Mouse (Mus musculus) gastrocnemius, postnatal 4 days (tissue): ENCODE results near the gene Olfr1387. TPM values are rescaled to one million over a fixed set of nuclear protein-coding genes. Genes with fewer than 3 reads are reported as not detected.
"Not testable (repeated sequence)": the region's sequence is repeated elsewhere in the genome, so short reads cannot be mapped to it uniquely, and the experiment has no call there.

Experiments used
- DNase-seq, 2 experiments: peaks; one replicate each; pipeline ENCODE4 v3.0.0; 2021 to 2022; ENCODE audit warnings: low spot score in 2 of 2, mixed read lengths in 2 of 2
- long read RNA-seq, 2 experiments: library from polyadenylated mRNA; stranded (forward); transcript quantifications; one replicate each; pipeline ENCODE4 v2.0.0; 2021
- total RNA-seq, 2 experiments: library from RNA; stranded (reverse); gene quantifications; 2 replicates each; pipeline ENCODE4 v1.2.3; 2021

Olfr1387 gene
- not detected for total RNA-seq
- long read RNA-seq, experiment 1: 0 reads
- long read RNA-seq, experiment 2: 0 reads

DNA sequence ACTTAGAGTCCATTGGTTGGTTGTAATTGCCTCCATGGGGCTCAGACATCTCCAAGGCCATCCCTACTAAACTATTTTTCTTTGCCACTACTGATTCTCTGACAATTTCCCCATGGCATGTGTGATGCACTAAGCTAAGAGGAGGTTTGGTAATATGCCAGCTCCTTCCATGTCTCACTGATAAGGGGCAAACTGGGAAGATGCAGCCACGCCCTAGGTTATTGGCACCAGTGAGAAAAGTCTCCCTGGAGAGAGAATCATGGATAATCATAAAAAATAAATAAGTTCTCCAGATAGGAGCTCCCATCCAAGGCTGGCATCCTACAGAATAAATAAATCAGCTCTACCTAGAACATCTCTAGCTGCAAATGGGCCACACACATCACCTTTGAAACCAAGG, at the start of gene Olfr1387:
Olfr1387 (plus strand) TSS at position 301 of the 400 bp plus-strand sequence.
- no peak for DNase-seq

- no peak for DNase-seq
Measured at GRCm38 (mm10) chr11:49406784-49407183, 48.4 kb upstream of the Olfr1387 start.

GRCm38 (mm10) chr11:49410540-49410939, 44.6 kb upstream of the Olfr1387 start:
- DNase-seq: no peak

DNA sequence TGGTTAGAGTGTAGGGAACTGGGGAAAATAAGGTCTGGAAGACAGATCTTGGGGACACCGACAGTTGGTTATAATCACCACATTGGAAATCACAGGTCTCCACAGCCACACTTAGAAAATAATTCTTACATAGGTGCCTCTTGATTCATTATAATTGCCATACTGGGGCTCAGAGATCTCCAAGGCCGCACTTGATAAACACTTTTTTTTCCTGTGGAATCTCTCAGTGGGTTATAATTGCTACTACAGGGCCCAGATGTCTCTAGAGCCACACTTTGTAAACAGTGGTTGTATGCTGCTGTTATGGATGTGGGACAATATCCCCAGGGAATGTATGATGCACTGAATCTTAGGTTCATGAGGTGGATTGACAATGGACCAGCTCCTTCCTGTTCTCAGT, 32.4 kb upstream of the Olfr1387 start, which contains the start of gene Olfr1389:
Olfr1389 (plus strand) TSS at position 301 of the 400 bp plus-strand sequence.
- no peak for DNase-seq

- no peak for DNase-seq
Measured at GRCm38 (mm10) chr11:49425257-49425927, 29.8 kb upstream of the Olfr1387 start.

DNA sequence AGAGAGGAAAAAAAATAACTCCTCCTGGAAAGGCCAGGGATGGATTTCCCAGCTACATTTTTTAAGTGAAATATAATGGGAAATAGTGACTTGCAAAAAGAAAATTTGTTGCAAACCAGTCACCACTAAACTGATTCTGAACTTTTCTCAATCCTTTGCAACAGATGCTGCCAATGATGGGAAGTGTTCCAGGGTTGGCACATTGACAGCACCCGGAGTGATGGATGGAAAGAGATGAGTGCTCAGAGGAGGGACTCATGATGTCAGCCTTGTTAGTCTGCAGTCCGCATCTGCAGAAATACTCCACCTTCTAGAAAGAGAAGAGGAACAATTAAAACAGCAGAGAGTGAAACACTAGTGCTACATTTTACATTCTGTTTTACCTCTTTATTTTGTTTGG, 25.5 kb upstream of the Olfr1387 start:
- DNase-seq: no peak

- DNase-seq: no peak
Measured at GRCm38 (mm10) chr11:49436411-49436810, 18.7 kb upstream of the Olfr1387 start, which contains the start of gene Olfr1388. Olfr1388 (plus strand) TSS chr11:49436624.

DNA sequence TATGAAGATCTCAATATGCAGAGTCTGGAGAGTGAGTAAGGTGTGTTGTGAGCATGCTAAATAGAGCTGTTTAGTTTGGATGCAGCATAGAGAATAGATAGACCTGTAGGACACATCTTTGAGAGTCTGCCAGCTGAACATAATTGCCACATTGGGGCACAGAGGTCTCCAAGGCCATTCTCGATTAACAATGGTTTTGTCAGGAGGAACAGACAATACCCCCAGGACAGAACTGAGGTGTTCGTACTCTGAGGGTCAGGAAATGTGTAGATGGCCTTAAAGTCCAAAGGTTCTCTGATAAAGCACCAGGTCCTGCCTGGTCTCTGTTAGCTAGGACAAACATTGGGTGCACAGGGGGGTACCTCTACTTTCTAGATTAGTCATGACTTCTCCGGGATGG, 9.6 kb downstream of the Olfr1387 start, which contains the start of gene Olfr1386:
Olfr1386 (plus strand) TSS at position 301 of the 400 bp plus-strand sequence.
- not testable (repeated sequence) for DNase-seq

DNA sequence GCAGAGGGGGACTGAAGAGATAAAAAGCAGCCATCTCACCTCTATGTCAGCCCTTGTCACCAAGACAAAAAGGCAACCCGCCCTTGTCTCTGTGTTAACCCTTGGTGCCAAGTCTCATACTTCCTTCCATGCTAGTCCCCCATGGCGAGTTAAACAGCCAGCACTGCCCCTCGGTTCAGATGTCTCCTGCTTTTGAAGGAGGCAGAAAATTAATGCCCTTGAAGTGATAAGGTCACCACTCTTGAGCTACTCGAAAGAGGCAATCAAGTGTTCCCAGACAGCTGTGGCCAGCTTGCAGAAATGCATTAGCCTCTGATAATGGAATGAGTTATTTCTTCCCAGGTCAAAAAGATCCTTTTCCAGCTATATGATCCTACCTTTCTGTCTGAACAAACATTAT, 30.8 kb downstream of the Olfr1387 start:
- no peak for DNase-seq

GRCm38 (mm10) chr11:49488770-49489169, 33.6 kb downstream of the Olfr1387 start, which contains the start of gene Olfr1385:
Olfr1385 (plus strand) TSS chr11:49489070.
- not testable (repeated sequence) for DNase-seq

Other genes starting within 250 kb of the Olfr1387 start
- 10 to 100 TPM; 61.3 to 67.4 TPM for gene Mgat1, start 211.2 kb upstream of the Olfr1387 start, total RNA-seq
- under 1 TPM; 0.16 to 0.22 TPM for gene Olfr1393, start 177.0 kb upstream of the Olfr1387 start, total RNA-seq
- not detected for gene Olfr1392, start 170.1 kb upstream of the Olfr1387 start, total RNA-seq
- gene Olfr10, start 150.6 kb upstream of the Olfr1387 start, total RNA-seq: not detected
- not detected for gene Olfr1391, start 132.6 kb upstream of the Olfr1387 start, total RNA-seq
- gene Olfr1390, start 120.2 kb upstream of the Olfr1387 start, total RNA-seq: not detected
- gene Olfr1389, start 32.3 kb upstream of the Olfr1387 start, total RNA-seq: not detected
- under 1 TPM; 0.12 to 0.26 TPM for gene Olfr1388, start 18.7 kb upstream of the Olfr1387 start, total RNA-seq
- gene Olfr1386, start 9.7 kb downstream of the Olfr1387 start, total RNA-seq: not detected
- not detected for gene Olfr1385, start 33.7 kb downstream of the Olfr1387 start, total RNA-seq
- not detected for gene Olfr1384, start 51.4 kb downstream of the Olfr1387 start, total RNA-seq
- gene Olfr1383, start 64.3 kb downstream of the Olfr1387 start, total RNA-seq: not detected
- gene Olfr1382, start 72.9 kb downstream of the Olfr1387 start, total RNA-seq: not detected
- not detected for gene Olfr1381, start 88.1 kb downstream of the Olfr1387 start, total RNA-seq
- gene Olfr1380, start 101.5 kb downstream of the Olfr1387 start, total RNA-seq: not detected
- gene Flt4, start 153.9 kb downstream of the Olfr1387 start, total RNA-seq: 1 to 10 TPM; 7.3 to 7.5 TPM
- gene Scgb3a1, start 208.3 kb downstream of the Olfr1387 start, total RNA-seq: under 1 TPM in 1 of 2 experiments, not detected in 1; 0.62 TPM